Mouse (Mus musculus) stomach, embryonic 14.5 days (tissue): ENCODE results near the gene Gak. TPM values are rescaled to one million over a fixed set of nuclear protein-coding genes. Genes with fewer than 3 reads are reported as not detected.

Experiments
- ATAC-seq: fragments of 200-750 bp; cut with Nextera tagmentation; 2 replicates; pipeline ENCODE4 v1.8.0; 2017; ENCODE audit warnings: low read depth, moderate TSS enrichment; ENCODE audit not compliant: insufficient number of reproducible peaks, insufficient read depth, low FRiP score
- H3K27ac ChIP-seq: fragments of 300-500 bp; sonication (generic); 2 replicates; pipeline ENCODE4 v1.5.1; 2014; ENCODE audit warnings: mild to moderate bottlenecking, low read length, moderate library complexity, mixed read lengths
- H3K27me3 ChIP-seq: fragments of 300-500 bp; sonication (generic); 2 replicates; pipeline ENCODE4 v1.6.1; 2014; ENCODE audit warnings: low read length, control low read depth, mixed read lengths; ENCODE audit not compliant: control insufficient read depth, insufficient read depth
- H3K36me3 ChIP-seq: fragments of 300-500 bp; sonication (generic); 2 replicates; pipeline ENCODE4 v1.6.1; 2014; ENCODE audit warnings: mild to moderate bottlenecking, control low read depth, low read length, moderate library complexity, mixed read lengths; ENCODE audit not compliant: control insufficient read depth, insufficient read depth
- H3K4me1 ChIP-seq: fragments of 300-500 bp; sonication (generic); 2 replicates; pipeline ENCODE4 v1.6.1; 2014; ENCODE audit warnings: low read length, control low read depth, mixed read lengths; ENCODE audit not compliant: control insufficient read depth, insufficient read depth
- H3K4me2 ChIP-seq: fragments of 300-500 bp; sonication (generic); replicated peaks from 2 replicates; pipeline ENCODE4 v1.6.1; 2014; ENCODE audit warnings: low read depth, low read length, control low read depth
- H3K4me3 ChIP-seq: fragments of 300-500 bp; sonication (generic); 2 replicates; pipeline ENCODE4 v1.5.1; 2014; ENCODE audit warnings: low read depth, low read length, control low read depth
- H3K9ac ChIP-seq: fragments of 300-500 bp; sonication (generic); replicated peaks from 2 replicates; pipeline ENCODE4 v1.6.1; 2014; ENCODE audit warnings: low read depth, mild to moderate bottlenecking, control low read depth, low read length, moderate library complexity, mixed read lengths
- H3K9me3 ChIP-seq: fragments of 300-500 bp; sonication (generic); 2 replicates; pipeline ENCODE4 v1.6.1; 2016; ENCODE audit warnings: low read depth, low read length, control low read depth; ENCODE audit not compliant: control insufficient read depth
- WGBS: fragments of 180-500 bp; shearing (Covaris S2); extraction: QIAGEN DNeasy Blood & Tissue Kit; methylation state at CpG from one replicate; pipeline ENCODE4 v1.1.7; 2014; 5-methylcytosine and 5-hydroxymethylcytosine counted together
- polyA plus RNA-seq: library from polyadenylated mRNA; unstranded; fragments of >200 nt; fragmentation: Nextera tagmentation; extraction: Ambion mirVana; gene quantifications from 2 replicates; pipeline ENCODE4 v1.2.1, GENCODE M21; 2014

The Gak gene
- polyA plus RNA-seq, 1 experiment from 2014 or later, result 49.9 TPM

DNA sequence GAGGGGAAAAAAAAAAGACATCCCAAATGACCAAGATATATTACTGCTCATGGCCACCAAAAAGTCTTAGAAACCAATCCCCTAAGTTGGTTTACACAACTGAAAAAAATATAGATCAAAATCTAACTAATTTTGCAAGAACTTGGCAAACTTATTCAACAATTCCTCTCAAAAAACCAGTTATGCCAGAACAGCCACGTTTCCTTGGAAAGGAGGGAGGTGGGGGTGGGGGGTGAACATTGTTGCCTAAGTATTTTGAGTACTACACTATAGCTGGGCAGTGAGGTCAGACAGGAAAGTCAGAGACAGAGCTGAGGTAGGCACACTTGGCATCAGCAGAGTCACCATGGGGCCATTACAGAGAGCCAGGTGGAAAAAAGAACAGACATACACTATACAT is 29.6 kb downstream of the Gak start:
- H3K4me3 ChIP-seq, result no peak overlapping the region
- no peak overlapping the region for H3K27ac ChIP-seq
- ATAC-seq, result no peak
- H3K9me3 ChIP-seq, result no peaks in the 10 kb centered on the region
- no peak overlapping the region for H3K9ac ChIP-seq
- WGBS, result 61% methylated on average over 1 of the region's 1 CpGs
- no peaks in the 10 kb centered on the region for H3K4me1 ChIP-seq
- peaks cover 66% of the 10 kb centered on the region for H3K36me3 ChIP-seq
- no peak overlapping the region for H3K4me2 ChIP-seq
- H3K27me3 ChIP-seq, result no peaks in the 10 kb centered on the region

DNA sequence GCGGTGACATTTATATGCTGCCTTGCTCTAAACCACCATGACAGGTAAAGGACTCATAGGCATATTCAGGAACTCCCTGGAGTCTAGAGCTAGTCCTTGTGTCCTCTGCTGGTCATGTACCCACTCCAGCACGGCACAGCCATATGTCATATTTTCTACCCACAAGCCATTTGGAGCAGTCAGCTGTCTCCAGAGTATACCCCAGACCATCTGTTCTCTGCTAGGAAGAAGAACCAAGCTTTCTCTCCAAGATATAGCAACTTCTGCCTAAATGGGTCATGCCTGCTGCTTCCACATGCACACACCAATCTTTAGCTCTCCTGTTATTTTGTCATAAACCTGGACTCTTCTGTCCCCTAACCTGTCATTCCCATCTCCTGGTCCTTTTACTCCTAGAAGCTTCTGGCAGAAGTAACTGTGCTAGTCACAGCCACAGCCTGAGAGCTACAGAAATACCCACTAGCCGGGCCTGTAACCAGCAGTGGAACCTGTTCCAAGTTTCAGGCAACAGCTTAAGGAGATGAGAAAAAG is 48.1 kb downstream of the Gak start:
- Histone ChIP-seq H3K4me3 (no peak overlapping the region), H3K27ac (no peak overlapping the region), H3K9ac (no peak overlapping the region), H3K36me3 (peaks cover 73% of the 10 kb centered on the region), H3K4me1 (no peaks in the 10 kb centered on the region), H3K9me3 (no peaks in the 10 kb centered on the region), H3K27me3 (no peaks in the 10 kb centered on the region), H3K4me2 (no peak overlapping the region)
- WGBS, result 87% methylated on average over 3 of the region's 3 CpGs
- no peak for ATAC-seq

DNA sequence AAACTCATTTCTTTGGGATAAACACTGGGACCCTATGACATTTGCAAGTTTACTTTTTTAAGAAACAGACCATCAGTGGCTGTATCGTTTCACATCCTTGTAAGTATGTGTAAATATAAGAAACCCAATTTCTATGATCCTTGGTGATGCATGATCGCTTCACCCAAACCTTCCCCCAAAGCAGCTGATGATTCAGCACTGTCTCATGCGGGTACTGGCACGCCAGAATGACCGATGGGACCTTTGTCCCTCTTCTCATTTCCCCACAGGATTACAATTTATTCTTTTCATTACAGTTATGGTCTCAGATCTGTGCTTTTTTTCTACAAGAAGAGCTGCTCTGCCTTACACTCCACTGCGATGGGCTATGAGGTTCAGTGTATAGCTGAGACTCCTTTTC is 56.5 kb downstream of the Gak start:
- H3K36me3 ChIP-seq, result peaks cover 71% of the 10 kb centered on the region
- no peak overlapping the region for H3K9ac ChIP-seq
- no peak overlapping the region for H3K27ac ChIP-seq
- 94% methylated on average over 6 of the region's 6 CpGs for WGBS
- H3K9me3 ChIP-seq, result no peaks in the 10 kb centered on the region
- ATAC-seq, result no peak
- no peak overlapping the region for H3K4me2 ChIP-seq
- H3K4me3 ChIP-seq, result no peak overlapping the region
- no peaks in the 10 kb centered on the region for H3K27me3 ChIP-seq
- H3K4me1 ChIP-seq, result no peaks in the 10 kb centered on the region

DNA sequence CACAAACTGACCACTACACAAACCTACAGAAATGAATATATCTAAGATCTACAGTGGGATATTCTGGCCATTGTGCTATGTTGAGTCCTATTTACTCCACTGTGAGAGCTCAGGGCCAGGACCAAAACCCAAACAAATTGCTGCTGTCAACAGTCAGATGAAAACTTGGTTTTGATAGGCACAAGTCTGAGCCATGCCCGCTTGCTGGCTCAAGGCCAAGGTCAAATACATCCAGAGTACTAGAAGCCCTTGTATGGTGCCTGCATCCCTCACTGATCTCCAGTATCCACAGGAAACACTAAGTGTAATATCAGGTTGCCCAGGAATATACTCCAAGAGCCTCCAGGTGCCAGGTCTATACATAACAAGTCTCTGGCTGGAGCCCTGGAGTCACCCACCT is 58.6 kb downstream of the Gak start:
- no peak overlapping the region for H3K9ac ChIP-seq
- no peaks in the 10 kb centered on the region for H3K9me3 ChIP-seq
- H3K4me2 ChIP-seq, result no peak overlapping the region
- H3K27me3 ChIP-seq, result no peaks in the 10 kb centered on the region
- no peaks in the 10 kb centered on the region for H3K4me1 ChIP-seq
- peaks cover 54% of the 10 kb centered on the region for H3K36me3 ChIP-seq
- no peak overlapping the region for H3K4me3 ChIP-seq
- no peak for ATAC-seq
- no peak overlapping the region for H3K27ac ChIP-seq
- 81% methylated on average over 1 of the region's 1 CpGs for WGBS

DNA sequence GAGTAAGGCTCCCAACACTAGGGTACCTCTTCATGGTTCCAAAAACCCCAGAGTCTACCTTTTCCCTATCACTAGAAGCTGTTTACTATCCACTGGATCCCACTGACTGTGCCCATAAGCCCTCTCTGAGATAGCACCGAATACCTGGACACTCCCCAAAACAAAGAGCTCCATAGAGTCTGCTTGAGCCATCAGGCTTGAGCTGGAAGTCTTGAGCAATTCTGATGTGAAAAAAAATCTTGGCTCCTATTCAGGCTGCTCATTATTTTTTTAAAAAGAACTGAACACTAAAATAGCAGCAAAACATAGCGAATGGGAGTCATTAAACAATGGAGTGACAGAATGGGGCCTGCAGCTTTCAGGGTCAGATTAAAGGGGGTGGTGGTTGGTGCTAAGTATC is 62.5 kb downstream of the Gak start:
- peaks cover 37% of the 10 kb centered on the region for H3K36me3 ChIP-seq
- ATAC-seq, result no peak
- H3K27ac ChIP-seq, result no peak overlapping the region
- no peak overlapping the region for H3K4me3 ChIP-seq
- H3K27me3 ChIP-seq, result no peaks in the 10 kb centered on the region
- H3K9ac ChIP-seq, result no peak overlapping the region
- 92% methylated on average over 2 of the region's 2 CpGs for WGBS
- no peak overlapping the region for H3K4me2 ChIP-seq
- H3K9me3 ChIP-seq, result no peaks in the 10 kb centered on the region
- H3K4me1 ChIP-seq, result no peaks in the 10 kb centered on the region

DNA sequence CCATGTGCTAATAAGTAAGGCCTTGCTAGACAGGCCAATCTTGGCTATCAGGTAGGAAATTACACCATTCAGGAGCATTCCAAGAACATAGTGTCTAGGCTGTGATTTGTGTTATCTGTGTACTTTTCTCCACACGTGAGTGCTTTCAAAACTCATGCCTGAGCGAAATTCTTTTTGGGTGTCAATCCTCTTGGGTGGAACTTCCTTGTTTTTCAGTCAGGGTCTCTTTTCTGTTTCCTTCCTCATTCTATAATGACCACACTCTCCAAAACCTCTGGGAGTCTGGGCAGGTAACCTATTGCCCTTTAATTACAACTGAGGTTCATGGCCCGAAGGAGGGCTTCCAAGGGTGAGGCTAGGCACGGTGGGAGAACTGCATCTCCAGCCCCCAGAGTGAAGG is 63.0 kb downstream of the Gak start:
- Histone ChIP-seq H3K27me3 (no peaks in the 10 kb centered on the region), H3K27ac (no peak overlapping the region), H3K36me3 (peaks cover 31% of the 10 kb centered on the region), H3K4me3 (no peak overlapping the region), H3K4me1 (no peaks in the 10 kb centered on the region), H3K4me2 (no peak overlapping the region), H3K9me3 (no peaks in the 10 kb centered on the region), H3K9ac (no peak overlapping the region)
- no peak for ATAC-seq
- 87% methylated on average over 4 of the region's 4 CpGs for WGBS

DNA sequence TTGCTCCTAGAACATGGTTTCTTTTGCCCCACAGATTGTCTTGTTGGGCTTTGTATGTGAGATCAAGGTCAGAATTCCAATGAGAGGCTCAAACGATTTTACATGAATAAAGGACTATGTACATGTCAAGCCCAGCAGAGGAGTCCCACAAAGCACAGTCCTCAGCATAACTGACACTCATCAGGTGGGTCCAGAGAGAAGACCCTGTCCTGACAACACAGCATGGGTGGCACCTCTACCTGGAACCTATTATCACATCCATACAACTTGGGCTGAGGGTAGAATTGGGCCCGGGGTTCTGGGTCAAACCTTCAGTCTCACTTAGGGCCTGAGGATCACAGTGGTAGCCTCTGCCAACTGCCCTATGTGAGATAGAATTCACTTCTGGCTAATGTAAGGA is 64.2 kb downstream of the Gak start:
- H3K9me3 ChIP-seq, result no peaks in the 10 kb centered on the region
- WGBS, result 89% methylated on average over 2 of the region's 2 CpGs
- no peaks in the 10 kb centered on the region for H3K4me1 ChIP-seq
- H3K4me2 ChIP-seq, result no peak overlapping the region
- ATAC-seq, result no peak
- H3K27ac ChIP-seq, result no peak overlapping the region
- H3K27me3 ChIP-seq, result no peaks in the 10 kb centered on the region
- peaks cover 20% of the 10 kb centered on the region for H3K36me3 ChIP-seq
- H3K4me3 ChIP-seq, result no peak overlapping the region
- H3K9ac ChIP-seq, result no peak overlapping the region

DNA sequence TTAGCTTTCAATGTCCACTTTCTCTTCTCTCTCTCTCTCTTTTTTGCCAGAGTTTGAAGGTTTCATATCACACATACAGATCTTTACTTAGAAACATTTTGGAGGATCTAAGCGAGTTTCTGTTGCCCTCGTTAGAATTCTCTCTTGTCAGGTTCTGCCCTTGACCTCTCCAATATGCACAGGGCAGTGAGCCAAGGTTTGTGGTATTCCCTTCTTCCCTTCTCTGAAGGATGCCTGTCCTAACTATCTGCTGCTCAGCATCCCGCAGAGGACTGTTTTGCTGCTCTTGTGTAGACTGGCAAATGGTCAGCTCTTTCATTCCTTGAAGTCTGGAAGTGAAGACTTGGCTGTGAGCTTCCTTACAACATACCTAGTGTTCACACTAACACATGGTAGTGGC is 65.2 kb downstream of the Gak start:
- H3K4me1 ChIP-seq, result no peaks in the 10 kb centered on the region
- WGBS, result 72% methylated on average over 3 of the region's 3 CpGs
- H3K9ac ChIP-seq, result no peak overlapping the region
- H3K4me3 ChIP-seq, result no peak overlapping the region
- H3K27me3 ChIP-seq, result no peaks in the 10 kb centered on the region
- no peak overlapping the region for H3K27ac ChIP-seq
- H3K4me2 ChIP-seq, result no peak overlapping the region
- H3K9me3 ChIP-seq, result no peaks in the 10 kb centered on the region
- no peak for ATAC-seq
- peaks cover 10% of the 10 kb centered on the region for H3K36me3 ChIP-seq

DNA sequence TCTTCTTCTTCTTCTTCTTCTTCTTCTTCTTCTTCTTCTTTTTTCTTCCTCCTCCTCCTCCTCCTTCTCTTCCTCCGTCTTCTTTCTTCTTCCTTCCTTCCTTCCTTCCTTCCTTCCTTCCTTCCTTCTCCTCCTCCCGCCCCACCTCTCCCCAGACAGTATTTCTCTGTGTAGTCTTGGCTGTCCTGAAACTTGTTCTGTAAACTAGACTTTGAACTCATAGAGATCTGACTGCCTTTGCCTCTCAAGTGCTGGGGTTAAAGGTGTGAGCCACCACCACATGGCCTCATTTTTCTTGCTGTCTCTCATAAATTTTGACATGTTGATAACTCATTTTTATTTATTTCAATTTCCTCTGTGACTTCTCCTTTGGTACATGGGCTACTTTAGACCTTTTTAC is 67.1 kb downstream of the Gak start:
- 83% methylated on average over 2 of the region's 2 CpGs for WGBS
- H3K9me3 ChIP-seq, result no peaks in the 10 kb centered on the region
- ATAC-seq, result no peak

More for the DNA sequence above, 67.1 kb downstream of the Gak start:
- no peak overlapping the region for H3K9ac ChIP-seq
- H3K27me3 ChIP-seq, result no peaks in the 10 kb centered on the region
- no peaks in the 10 kb centered on the region for H3K36me3 ChIP-seq
- no peak overlapping the region for H3K4me2 ChIP-seq
- no peak overlapping the region for H3K4me3 ChIP-seq
- H3K27ac ChIP-seq, result no peak overlapping the region
- H3K4me1 ChIP-seq, result no peaks in the 10 kb centered on the region
